8 mouse cellular contexts compared by ENCODE assay signal in genomic region chr1:133130638-133131560, GRCm38 (mm10). TPM values are rescaled to one million over a fixed set of nuclear protein-coding genes. Genes with fewer than 3 reads are reported as not detected.
A peak's percentile ranks its signal among the peaks of the same experiment; 100 is the strongest.
DNase-seq lines count a peak whose midpoint lies in the region; ATAC-seq and TF ChIP-seq lines count a peak whose summit lies in the region.

Gene Ppp1r15b, plus strand, starts transcription at chr1:133131143.

- peak within 1 kb of the TSS; percentile 99 for H3K4me2 ChIP-seq in forebrain, embryonic 12.5 days
- H3K4me2 ChIP-seq in heart, postnatal 0 days (ENCODE audit: low read depth, low read length): peak within 1 kb of the TSS; percentile 92
- peak within 1 kb of the TSS; percentile 88 for H3K4me2 ChIP-seq in liver, embryonic 16.5 days (ENCODE audit: low read depth, low read length)
- peak within 1 kb of the TSS; percentile 97 for H3K4me2 ChIP-seq in neural tube, embryonic 13.5 days

- peak; percentile 97 for TF ChIP-seq EP300 in heart, postnatal 0 days (IDR thresholded peaks at IDR 0.05; ENCODE audit: low read depth)

- no peaks in the 10 kb centered on the region for H3K27me3 ChIP-seq in E14TG2a.4 (ENCODE audit: insufficient read depth, low read length)
- H3K27me3 ChIP-seq in forebrain, embryonic 12.5 days: no peaks in the 10 kb centered on the region
- no peaks in the 10 kb centered on the region for H3K27me3 ChIP-seq in heart, postnatal 0 days (ENCODE audit: control insufficient read depth, insufficient read depth, low read length)
- H3K27me3 ChIP-seq in liver, embryonic 16.5 days (ENCODE audit: control insufficient read depth, insufficient read depth, low read depth, low read length): no peaks in the 10 kb centered on the region
- H3K27me3 ChIP-seq in neural tube, embryonic 13.5 days: no peaks in the 10 kb centered on the region
- H3K27me3 ChIP-seq in testis, adult 2 months (ENCODE audit: control insufficient read depth, insufficient read depth, low read length): no peaks in the 10 kb centered on the region

- H3K4me1 ChIP-seq in E14TG2a.4 (replicated peaks; ENCODE audit: low read depth, low read length): peaks cover 76% of the 10 kb centered on the region
- H3K4me1 ChIP-seq in forebrain, embryonic 12.5 days: peaks cover 54% of the 10 kb centered on the region
- 0 out of 2 replicates have a peak, but pooled peaks cover 11% of the 10 kb centered on the region for H3K4me1 ChIP-seq in heart, postnatal 0 days (ENCODE audit: control insufficient read depth, insufficient read depth)
- peaks cover 25% of the 10 kb centered on the region for H3K4me1 ChIP-seq in liver, embryonic 16.5 days (ENCODE audit: control insufficient read depth, low read depth, low read length)
- H3K4me1 ChIP-seq in neural tube, embryonic 13.5 days (replicated peaks): peaks cover 52% of the 10 kb centered on the region
- peaks cover 6% of the 10 kb centered on the region for H3K4me1 ChIP-seq in testis, adult 2 months (ENCODE audit: control insufficient read depth, insufficient read depth, low read length)

- TF ChIP-seq POLR2A in testis, adult 2 months (IDR thresholded peaks at IDR 0.05; ENCODE audit: control insufficient read depth, low read depth, low read length): peak; percentile 89

- ATAC-seq in forebrain, embryonic 12.5 days (ENCODE audit: low FRiP score): peak; percentile 99
- peak; percentile 99 for ATAC-seq in heart, postnatal 0 days (ENCODE audit: insufficient read depth, low read depth)
- ATAC-seq in liver, embryonic 16.5 days (ENCODE audit: low read depth): peak; percentile 98
- peak; percentile 99 for ATAC-seq in neural tube, embryonic 13.5 days (ENCODE audit: low read depth)

- peak within 1 kb of the TSS; percentile 97 for H3K27ac ChIP-seq in forebrain, embryonic 12.5 days
- H3K27ac ChIP-seq in heart, postnatal 0 days (ENCODE audit: low read depth): peak within 1 kb of the TSS; percentile 94
- H3K27ac ChIP-seq in liver, embryonic 16.5 days (ENCODE audit: low read length): peak within 1 kb of the TSS; percentile 99
- peak within 1 kb of the TSS; percentile 97 for H3K27ac ChIP-seq in neural tube, embryonic 13.5 days (replicated peaks)
- H3K27ac ChIP-seq in testis, adult 2 months (ENCODE audit: control insufficient read depth, insufficient read depth, low read depth, low read length): peak within 1 kb of the TSS; percentile 92

- H3K9ac ChIP-seq in forebrain, embryonic 12.5 days: peak within 1 kb of the TSS; percentile 97
- H3K9ac ChIP-seq in heart, postnatal 0 days (replicated peaks; ENCODE audit: low read depth, low read length): peak within 1 kb of the TSS; percentile 78
- H3K9ac ChIP-seq in liver, embryonic 16.5 days (ENCODE audit: low read depth, low read length): peak within 1 kb of the TSS; percentile 90
- H3K9ac ChIP-seq in neural tube, embryonic 13.5 days: peak within 1 kb of the TSS; percentile 97

- H3K4me3 ChIP-seq in E14TG2a.4 (replicated peaks; ENCODE audit: low read length): peak within 1 kb of the TSS; percentile 99
- peak within 1 kb of the TSS; percentile 95 for H3K4me3 ChIP-seq in forebrain, embryonic 12.5 days (replicated peaks)
- H3K4me3 ChIP-seq in heart, postnatal 0 days (ENCODE audit: low read depth, low read length): peak within 1 kb of the TSS; percentile 73
- peak within 1 kb of the TSS; percentile 75 for H3K4me3 ChIP-seq in liver, embryonic 16.5 days (ENCODE audit: low read depth, low read length)
- peak within 1 kb of the TSS; percentile 91 for H3K4me3 ChIP-seq in neural tube, embryonic 13.5 days
- H3K4me3 ChIP-seq in testis, adult 2 months (ENCODE audit: control insufficient read depth, low read depth, low read length): peak within 1 kb of the TSS; percentile 94

- no peak for TF ChIP-seq CTCF in E14TG2a.4 (conservative IDR thresholded peaks at IDR 0.05; ENCODE audit: low read length)
- TF ChIP-seq CTCF in heart, postnatal 0 days (IDR thresholded peaks at IDR 0.05; ENCODE audit: low read depth): 0 out of 2 replicates have a peak, but pooled peaks have one; percentile 6
- no peak for TF ChIP-seq CTCF in testis, adult 2 months (IDR thresholded peaks at IDR 0.05; ENCODE audit: control insufficient read depth, insufficient read depth, insufficient replicate concordance, low read depth, low read length)

- H3K36me3 ChIP-seq in E14TG2a.4 (ENCODE audit: insufficient read depth, low read length): peaks cover 42% of the 10 kb centered on the region
- H3K36me3 ChIP-seq in forebrain, embryonic 12.5 days (replicated peaks): peaks cover 3% of the 10 kb centered on the region; the same call in 1 of the 2 replicates
- H3K36me3 ChIP-seq in heart, postnatal 0 days (replicated peaks; ENCODE audit: control insufficient read depth, insufficient read depth, low read length): no peaks in the 10 kb centered on the region
- peaks cover 17% of the 10 kb centered on the region for H3K36me3 ChIP-seq in liver, embryonic 16.5 days (ENCODE audit: control insufficient read depth, insufficient read depth)
- 0 out of 2 replicates have a peak, but pooled peaks cover 3% of the 10 kb centered on the region for H3K36me3 ChIP-seq in neural tube, embryonic 13.5 days
- peaks cover 4% of the 10 kb centered on the region; the same call in 1 of the 2 replicates for H3K36me3 ChIP-seq in testis, adult 2 months (ENCODE audit: control insufficient read depth, insufficient read depth, low read length)

- no peaks in the 10 kb centered on the region for H3K9me3 ChIP-seq in E14TG2a.4 (ENCODE audit: low read length)
- H3K9me3 ChIP-seq in forebrain, embryonic 12.5 days: no peaks in the 10 kb centered on the region
- H3K9me3 ChIP-seq in heart, postnatal 0 days (replicated peaks; ENCODE audit: control insufficient read depth, low read length): no peaks in the 10 kb centered on the region
- H3K9me3 ChIP-seq in liver, embryonic 16.5 days (replicated peaks; ENCODE audit: control insufficient read depth, low read length): no peaks in the 10 kb centered on the region
- no peaks in the 10 kb centered on the region for H3K9me3 ChIP-seq in neural tube, embryonic 13.5 days

- DNase-seq in c-Kit-positive CD71-positive TER-119-positive erythroid progenitor cells, embryonic 14.5 days (ENCODE audit: low spot score): peak; percentile 97
- peak; percentile 99 for DNase-seq in heart, postnatal 0 days (ENCODE audit: low spot score)
- peak; percentile 98 to 99 for DNase-seq in kidney, postnatal 4 days

- under 1% methylated on average over 72 of the region's 72 CpGs for WGBS in forebrain, embryonic 12.5 days
- WGBS in heart, postnatal 0 days: 1% methylated on average over 71 of the region's 72 CpGs
- WGBS in liver, embryonic 16.5 days (ENCODE audit: insufficient replicate concordance): under 1% methylated on average over 72 of the region's 72 CpGs
- WGBS in neural tube, embryonic 13.5 days: under 1% methylated on average over 72 of the region's 72 CpGs

RNA-seq across cellular contexts. Expression of gene Ppp1r15b, which starts in this region (rescaled TPM):
- polyA plus RNA-seq in forebrain, embryonic 12.5 days (2016; fragmentation: Nextera tagmentation; extraction: Ambion mirVana): 58.3 and 63.5 TPM in 2 replicates
- 24.4 and 34.8 TPM in 2 replicates for total RNA-seq in heart, postnatal 0 days (2014; rRNA removed; ENCODE audit: low replicate concordance)
- 10.5 and 12.2 TPM in 2 replicates for polyA plus RNA-seq in heart, postnatal 0 days (2015; fragmentation: Nextera tagmentation; extraction: Ambion mirVana)
- 46.1 and 48.9 TPM in 2 replicates for polyA plus RNA-seq in liver, embryonic 16.5 days (2015; fragmentation: Nextera tagmentation; extraction: Ambion mirVana)
- polyA plus RNA-seq in neural tube, embryonic 13.5 days (2015; fragmentation: Nextera tagmentation; extraction: Ambion mirVana): 27.8 and 30.8 TPM in 2 replicates
- 11.1 and 11.8 TPM in 2 replicates for polyA plus RNA-seq in testis, adult 2 months (2012; rRNA removed)

Comparison
In these comparisons a context has a peak if more than half of its experiments do, and no peak if none do; other contexts are left out.
1. Peak in every context shown above with its lines: DNase-seq, ATAC-seq, H3K4me3 ChIP-seq and H3K27ac ChIP-seq.